9 mouse cellular contexts compared by ENCODE assay signal in genomic region chr7:105818483-105818882, GRCm38 (mm10). TPM values are rescaled to one million over a fixed set of nuclear protein-coding genes. Genes with fewer than 3 reads are reported as not detected.
DNase-seq lines count a peak whose midpoint lies in the region; ATAC-seq and TF ChIP-seq lines count a peak whose summit lies in the region.
"Had no signal": no experiment of that assay in that cellular context is flagged by ENCODE, and none has a peak within 500 bp of the region (broad histone marks: within the 10 kb centered on the region; RNA-seq: fewer than 3 reads in every experiment).

No protein-coding gene starts in this region.

- ATAC-seq in neural tube, embryonic 11.5 days (ENCODE audit: insufficient read depth, low FRiP score, low TSS enrichment), result peak; percentile 41; the same call in 1 of the 2 replicates
- ATAC-seq in stomach, postnatal 0 days (ENCODE audit: low FRiP score, low TSS enrichment), result no peak
- no peak for ATAC-seq in frontal cortex, adult (ENCODE audit: low TSS enrichment)

- no peaks in the 10 kb centered on the region for H3K36me3 ChIP-seq in neural tube, embryonic 11.5 days (ENCODE audit: control insufficient read depth, insufficient read depth, low read length)
- no peaks in the 10 kb centered on the region for H3K36me3 ChIP-seq in stomach, postnatal 0 days (ENCODE audit: control insufficient read depth, insufficient read depth, low read length)

- H3K4me3 ChIP-seq in neural tube, embryonic 11.5 days (ENCODE audit: low read depth, low read length), result no peak overlapping the region
- H3K4me3 ChIP-seq in stomach, postnatal 0 days (ENCODE audit: low read depth, low read length), result no peak overlapping the region
- H3K4me3 ChIP-seq: erythroblast, embryonic 14.5 days had no signal

- no peak overlapping the region for H3K9ac ChIP-seq in neural tube, embryonic 11.5 days (ENCODE audit: low read length)
- no peak overlapping the region for H3K9ac ChIP-seq in stomach, postnatal 0 days (ENCODE audit: low read length)

- H3K27ac ChIP-seq in neural tube, embryonic 11.5 days (ENCODE audit: low read depth, low read length), result no peak overlapping the region
- H3K27ac ChIP-seq in stomach, postnatal 0 days (replicated peaks), result no peak overlapping the region

- no peak for TF ChIP-seq EP300 in stomach, postnatal 0 days (optimal IDR thresholded peaks at IDR 0.05)

- H3K9me3 ChIP-seq in neural tube, embryonic 11.5 days (ENCODE audit: control insufficient read depth, low read length), result no peaks in the 10 kb centered on the region
- no peaks in the 10 kb centered on the region for H3K9me3 ChIP-seq in stomach, postnatal 0 days (ENCODE audit: control insufficient read depth, low read length)

- 2% methylated on average over 1 of the region's 1 CpGs for WGBS in neural tube, embryonic 11.5 days
- 2% methylated on average over 1 of the region's 1 CpGs for WGBS in stomach, postnatal 0 days

- no peaks in the 10 kb centered on the region for H3K4me1 ChIP-seq in neural tube, embryonic 11.5 days (ENCODE audit: control insufficient read depth, insufficient read depth, low read length)
- no peaks in the 10 kb centered on the region for H3K4me1 ChIP-seq in stomach, postnatal 0 days (replicated peaks; ENCODE audit: control insufficient read depth, insufficient read depth)

- peak; percentile 85 for TF ChIP-seq CTCF in stomach, postnatal 0 days (IDR thresholded peaks at IDR 0.05; ENCODE audit: low read depth)

- DNase-seq in heart, adult 18-20 months, result peak; percentile 11 to 42
- no peak for DNase-seq in heart, adult 8-10 months (ENCODE audit: low spot score)
- DNase-seq in neural tube, embryonic 11.5 days (ENCODE audit: low spot score), result no peak
- DNase-seq in neural tube, embryonic 10.5 days (ENCODE audit: extremely low spot score, low spot score), result no peak
- peak; percentile 70 for DNase-seq in induced T-regulatory cell, adult 2 months (ENCODE audit: low read depth)
- no peak for DNase-seq in stomach, postnatal 0 days (ENCODE audit: low spot score)
- no peak for DNase-seq in adrenal gland, adult 18-20 months (ENCODE audit: low spot score in 2 of 2)

- no peak overlapping the region for H3K4me2 ChIP-seq in neural tube, embryonic 11.5 days (ENCODE audit: low read depth)
- H3K4me2 ChIP-seq in stomach, postnatal 0 days (replicated peaks; ENCODE audit: low read depth), result no peak overlapping the region

- H3K27me3 ChIP-seq in neural tube, embryonic 11.5 days (ENCODE audit: control insufficient read depth, insufficient read depth, low read length), result no peaks in the 10 kb centered on the region
- no peaks in the 10 kb centered on the region for H3K27me3 ChIP-seq in stomach, postnatal 0 days (ENCODE audit: control insufficient read depth, insufficient read depth, low read length)

RNA-seq across cellular contexts. Expression of gene Mrpl17, which starts 7.6 kb away (rescaled TPM):
- total RNA-seq in heart, adult 18-20 months (2021), result 100 to 1,000 TPM; 121 to 126 TPM
- total RNA-seq in heart, adult 8-10 months (2022), result 100 to 1,000 TPM; 123 to 132 (median 127) TPM
- polyA plus RNA-seq in neural tube, embryonic 11.5 days (2014; fragmentation: Nextera tagmentation; extraction: Ambion mirVana), result 230 and 268 TPM in 2 replicates
- polyA plus RNA-seq in stomach, postnatal 0 days (2015; fragmentation: Nextera tagmentation; extraction: Ambion mirVana), result 320 and 359 TPM in 2 replicates
- 100 to 1,000 TPM; 155 to 199 TPM for total RNA-seq in adrenal gland, adult 18-20 months (2021)

RNA-seq across cellular contexts. Expression of gene Dchs1, which starts 31.0 kb away (rescaled TPM):
- total RNA-seq in heart, adult 18-20 months (2021), result 1 to 10 TPM; 6.0 to 7.3 TPM
- 1 to 10 TPM; 4.3 to 8.7 (median 7.3) TPM for total RNA-seq in heart, adult 8-10 months (2022)
- 21.1 and 22.3 TPM in 2 replicates for polyA plus RNA-seq in neural tube, embryonic 11.5 days (2014; fragmentation: Nextera tagmentation; extraction: Ambion mirVana)
- polyA plus RNA-seq in stomach, postnatal 0 days (2015; fragmentation: Nextera tagmentation; extraction: Ambion mirVana), result 2.5 and 2.8 TPM in 2 replicates
- 1 to 10 TPM; 4.5 to 4.6 TPM for total RNA-seq in adrenal gland, adult 18-20 months (2021)
- polyA plus RNA-seq: erythroblast, embryonic 14.5 days had no signal

Comparison
In these comparisons a context has a peak if more than half of its experiments do, and no peak if none do; other contexts are left out.
1. DNase-seq: peak in heart, adult 18-20 months (2 of 2) and induced T-regulatory cell, adult 2 months (single experiment); none in heart, adult 8-10 months (single experiment), neural tube, embryonic 11.5 days (single experiment), neural tube, embryonic 10.5 days (single experiment), stomach, postnatal 0 days (single experiment) and adrenal gland, adult 18-20 months (0 of 2).